Mouse (Mus musculus) cerebellum, adult 9-10 months (tissue): ENCODE measurements around the gene Gna13.
"Not testable (repeated sequence)": the region's sequence is repeated elsewhere in the genome, so short reads cannot be mapped to it uniquely, and the experiment has no call there.

Experiments
- DNase-seq: peaks from one replicate; pipeline ENCODE4 v3.0.0; 2022

Gna13 gene

DNA sequence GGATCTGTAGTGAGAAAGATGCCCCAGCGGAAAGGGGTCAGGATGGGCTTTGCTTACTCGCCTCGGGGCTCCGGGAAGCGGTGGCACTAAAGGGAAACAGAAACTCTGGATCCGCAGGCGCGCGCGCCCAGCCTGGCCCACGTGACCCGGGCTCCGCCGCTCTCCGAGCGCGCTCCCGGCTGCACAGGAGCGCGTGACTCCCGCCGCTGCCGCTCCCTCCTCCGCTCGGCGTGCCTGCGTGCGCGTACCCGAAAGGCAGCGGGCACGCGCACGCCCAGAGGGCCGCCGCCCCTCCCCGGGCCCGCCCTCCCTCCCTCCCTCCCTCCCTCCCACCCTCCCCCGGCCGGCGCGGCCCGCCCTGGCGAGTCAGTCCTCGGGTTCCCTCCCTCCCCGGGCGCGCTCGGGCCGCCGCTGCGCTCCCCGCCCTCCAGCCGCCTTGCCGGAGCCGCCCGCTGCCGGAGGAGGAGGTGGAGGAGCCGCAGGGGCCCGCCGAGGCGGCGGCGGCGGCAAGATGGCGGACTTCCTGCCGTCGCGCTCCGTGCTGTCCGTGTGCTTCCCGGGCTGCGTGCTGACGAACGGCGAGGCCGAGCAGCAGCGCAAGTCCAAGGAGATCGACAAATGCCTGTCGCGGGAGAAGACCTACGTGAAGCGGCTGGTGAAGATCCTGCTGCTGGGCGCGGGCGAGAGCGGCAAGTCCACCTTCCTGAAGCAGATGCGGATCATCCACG is at the start of gene Gna13:
TSS of gene Gna13 (plus strand) at position 369 of the 728 bp plus-strand sequence.
- DNase-seq = peak; percentile 90

DNA sequence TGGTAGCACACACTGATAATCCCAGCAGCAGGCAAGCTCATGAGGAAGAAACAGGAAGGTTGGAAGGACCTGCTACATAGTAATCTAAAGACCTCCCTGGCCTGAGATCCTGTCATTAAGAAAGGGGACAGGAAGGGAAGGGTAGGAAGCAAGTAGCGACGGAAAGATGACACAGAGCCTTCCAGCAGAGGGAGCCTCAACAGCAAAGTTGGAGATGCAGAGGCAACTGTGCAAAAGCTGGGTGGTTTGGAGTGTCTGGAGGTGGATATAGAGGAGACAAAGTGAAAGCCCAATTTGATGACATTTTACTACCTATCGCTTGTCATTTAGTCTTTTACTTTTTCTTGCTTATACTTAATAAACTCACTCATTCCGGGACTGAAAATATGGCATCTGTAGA is 45.7 kb upstream of the Gna13 start:
- DNase-seq = peak; percentile 56

DNA sequence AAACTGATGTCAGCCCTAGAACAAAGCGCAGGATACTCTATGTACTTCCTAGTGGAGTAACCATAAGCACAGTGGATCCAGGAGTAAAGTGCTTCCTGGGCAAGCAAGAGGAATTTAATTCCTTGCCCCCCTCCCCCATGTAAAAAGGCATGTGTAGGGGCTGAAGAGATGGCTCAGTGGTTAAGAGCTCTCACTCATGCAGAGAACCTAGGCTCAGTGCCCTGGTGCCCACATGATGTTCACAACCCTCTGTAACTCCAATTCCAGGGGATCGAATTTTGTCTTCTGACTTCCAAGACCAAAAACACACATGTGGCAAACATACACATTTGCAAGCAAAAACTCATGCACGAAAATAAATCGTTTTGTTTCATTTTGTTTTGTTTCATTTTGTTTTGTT is 43.2 kb upstream of the Gna13 start:
- DNase-seq = peak; percentile 28

DNA sequence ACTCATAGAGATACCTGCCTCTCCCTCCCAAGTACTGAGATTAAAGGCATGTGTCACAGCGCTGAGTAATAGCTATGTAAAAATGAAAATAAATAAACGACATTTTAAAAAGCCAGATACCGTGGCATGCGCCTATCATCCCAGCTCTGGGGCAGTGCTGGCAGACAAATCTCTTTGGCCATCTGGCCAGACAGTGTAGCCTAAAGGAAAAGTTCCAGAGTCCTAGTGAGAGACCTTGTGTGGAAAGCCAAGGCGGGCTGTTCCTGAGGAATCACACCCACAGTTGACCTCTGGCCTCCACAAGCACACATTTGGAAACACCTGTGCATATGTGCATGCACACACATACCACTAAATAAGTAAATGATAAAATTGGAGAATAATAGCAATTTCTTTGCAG is 42.7 kb upstream of the Gna13 start:
- peak; percentile 82 for DNase-seq

DNA sequence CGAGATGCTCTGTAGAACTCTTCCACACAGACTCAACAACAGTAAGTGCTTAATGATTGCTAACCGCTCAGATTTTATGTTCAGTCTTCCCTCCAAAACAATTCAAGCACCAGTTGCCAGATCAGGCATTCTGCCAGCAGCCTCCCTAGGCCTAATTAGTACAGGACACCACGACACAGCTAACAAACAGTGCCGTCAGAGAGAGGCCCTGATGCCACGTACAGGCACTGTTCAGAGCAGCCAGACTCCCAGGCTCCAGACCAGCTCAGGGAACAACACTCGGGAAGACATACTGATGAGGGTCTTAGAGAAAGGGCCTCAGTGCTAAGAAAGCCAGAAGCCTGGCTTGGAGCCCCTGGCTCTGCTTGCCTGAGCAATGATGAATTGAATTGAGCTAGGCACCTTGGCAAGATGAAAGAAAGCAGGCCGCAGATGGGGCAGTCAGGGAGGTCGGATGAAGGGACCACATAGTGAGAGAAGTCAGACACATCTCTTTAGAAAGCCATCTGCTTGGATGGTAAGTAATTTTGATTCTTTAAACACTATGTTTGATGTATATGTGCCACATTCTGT is 42.2 kb upstream of the Gna13 start:
- DNase-seq = peak; percentile 89

DNA sequence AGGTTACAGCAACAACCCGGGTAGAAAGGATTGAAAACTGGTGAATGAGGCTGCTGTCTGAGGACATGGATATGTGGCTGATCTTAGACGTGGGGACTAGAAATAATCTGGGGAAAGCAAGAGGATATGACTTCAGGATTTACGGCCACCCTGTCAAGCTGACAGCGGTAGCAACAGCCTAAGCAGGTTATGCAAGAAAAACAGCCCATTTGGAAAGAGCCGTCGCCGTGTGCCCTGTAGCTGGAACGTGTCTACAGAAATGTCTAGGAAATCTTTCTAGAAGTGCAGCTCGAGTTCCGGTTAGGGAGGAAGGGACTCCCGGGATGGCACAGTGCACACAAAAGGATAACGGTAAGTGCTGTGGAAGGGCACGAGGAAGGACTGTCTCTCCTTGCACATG is 36.4 kb upstream of the Gna13 start:
- DNase-seq = no peak

DNA sequence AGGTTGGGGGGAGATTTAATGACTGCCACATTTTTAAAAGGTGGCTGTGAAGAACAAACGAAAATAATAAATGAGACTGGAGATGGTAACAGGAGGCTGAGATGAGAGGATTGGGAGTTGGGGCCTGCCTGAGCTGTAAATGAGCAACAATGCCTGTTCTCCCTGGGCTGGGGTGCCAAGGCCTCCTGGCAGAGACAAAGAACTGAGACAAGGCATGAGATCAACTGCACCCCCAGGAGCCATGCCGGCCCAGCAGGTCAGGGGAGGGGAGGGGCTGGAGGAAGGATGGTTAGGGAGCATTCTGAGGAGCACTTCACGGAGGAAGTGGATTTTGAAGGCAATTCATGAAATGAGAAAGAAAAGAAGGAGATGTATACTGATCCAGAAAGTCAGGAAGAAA is 35.2 kb upstream of the Gna13 start:
- DNase-seq = no peak

DNA sequence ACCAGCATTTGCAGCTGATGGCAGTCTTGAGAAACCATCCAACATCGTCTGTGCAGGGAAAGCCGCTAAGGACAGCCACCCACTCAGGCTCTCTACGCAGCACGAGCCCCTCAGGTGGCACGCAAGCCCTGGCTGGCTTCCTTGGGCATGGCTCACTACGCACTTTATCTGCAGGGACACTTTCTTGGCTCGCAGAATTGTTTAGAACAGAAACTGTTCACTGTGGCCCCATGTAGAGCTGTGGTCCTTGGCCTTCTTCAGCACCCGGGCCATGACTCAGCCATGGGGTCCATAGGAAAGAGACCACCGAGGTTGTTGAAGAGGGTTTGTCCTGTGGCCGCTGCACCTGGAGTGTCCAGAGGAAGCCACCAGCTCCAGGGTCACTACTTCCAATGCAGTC is 34.7 kb upstream of the Gna13 start:
- DNase-seq = peak; percentile 17

DNA sequence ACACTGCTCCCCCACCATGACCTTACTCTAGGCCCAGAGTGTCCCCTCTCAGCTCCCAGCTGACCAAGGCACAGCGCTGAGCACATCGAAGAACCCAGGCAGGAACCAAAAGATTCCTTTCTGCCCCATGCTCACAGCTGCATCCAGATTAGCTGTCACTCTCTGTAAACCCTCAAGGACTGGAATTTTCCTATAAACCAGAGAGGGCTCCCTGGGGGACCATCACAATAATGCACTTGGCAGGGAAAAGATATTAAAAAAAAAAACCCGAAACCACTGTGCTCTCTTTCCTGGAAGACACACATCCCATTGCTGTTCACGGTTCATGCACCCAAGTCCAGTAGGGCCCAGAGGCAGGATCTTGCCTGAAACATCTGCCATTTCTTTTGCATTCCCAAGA is 33.3 kb upstream of the Gna13 start:
- peak; percentile 16 for DNase-seq

DNA sequence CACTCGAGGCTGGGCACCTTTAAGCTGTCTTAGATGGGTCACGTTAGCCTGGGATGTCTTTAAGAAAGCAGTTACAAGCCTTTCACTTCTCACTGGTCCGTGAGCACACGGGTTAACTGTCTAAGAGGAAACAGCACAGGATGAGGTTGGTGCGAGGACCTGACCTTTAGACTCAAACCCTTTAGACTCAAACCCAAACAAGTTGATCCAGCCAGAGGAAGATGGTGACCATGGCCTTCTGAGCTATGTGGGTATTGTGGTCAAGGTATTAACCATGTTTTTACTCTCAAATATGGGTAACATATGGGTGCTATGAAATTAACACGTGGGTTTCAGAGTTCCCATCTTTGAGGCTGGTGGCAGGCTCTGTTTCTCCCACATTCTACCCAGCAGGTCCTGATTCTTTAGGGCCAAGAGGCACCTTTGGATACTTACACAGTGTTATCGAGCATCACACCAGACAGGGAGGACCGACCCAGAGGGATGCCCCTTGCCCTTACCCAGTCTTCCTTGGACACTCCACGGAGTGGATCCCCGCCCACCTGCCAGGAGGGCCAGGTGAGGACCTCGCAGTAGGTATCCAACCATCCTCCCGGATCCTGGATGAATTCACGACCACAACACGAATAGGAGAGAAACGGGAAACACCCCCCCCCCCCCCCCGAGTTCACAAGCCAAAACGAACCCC is 31.8 kb upstream of the Gna13 start:
- peak; percentile 46 for DNase-seq

DNA sequence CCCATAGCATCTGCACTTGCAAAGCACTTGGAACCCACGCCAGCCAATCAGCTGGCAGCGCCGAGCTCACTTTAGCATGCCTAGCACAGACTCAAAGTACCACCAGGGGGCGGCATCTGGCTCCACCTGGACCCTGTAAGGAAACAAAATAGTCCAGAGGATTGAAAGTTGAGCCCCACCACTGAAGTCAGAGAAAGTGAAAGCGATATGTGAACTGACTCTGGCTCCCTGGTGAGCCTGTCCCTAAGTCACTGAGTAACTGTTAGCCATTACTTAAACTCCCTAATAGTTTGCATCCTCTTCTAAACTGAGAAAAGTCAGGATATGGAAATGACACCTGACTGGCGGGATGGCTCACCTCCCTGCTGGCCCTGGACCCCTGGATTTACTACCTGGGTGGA is 31.2 kb upstream of the Gna13 start:
- peak; percentile 94 for DNase-seq

DNA sequence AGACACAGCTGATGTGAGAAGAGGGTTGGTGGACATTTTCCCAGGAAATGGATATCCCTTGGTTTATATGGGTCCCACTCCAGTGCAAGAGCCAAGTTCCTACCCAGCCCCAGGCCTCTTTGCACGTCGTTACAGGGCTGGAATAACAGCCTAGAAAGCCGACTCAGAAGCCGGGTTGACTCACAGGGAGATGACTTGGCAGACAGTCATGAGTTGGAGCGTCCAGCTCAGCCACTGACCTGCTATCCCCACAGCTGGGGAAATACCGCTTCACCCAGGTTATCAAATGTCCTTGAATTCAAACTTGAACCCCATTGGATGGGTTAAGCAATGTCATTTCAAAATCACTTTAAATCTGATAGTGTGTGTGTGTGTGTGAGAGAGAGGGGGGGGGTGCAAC is 29.9 kb upstream of the Gna13 start:
- peak; percentile 30 for DNase-seq

DNA sequence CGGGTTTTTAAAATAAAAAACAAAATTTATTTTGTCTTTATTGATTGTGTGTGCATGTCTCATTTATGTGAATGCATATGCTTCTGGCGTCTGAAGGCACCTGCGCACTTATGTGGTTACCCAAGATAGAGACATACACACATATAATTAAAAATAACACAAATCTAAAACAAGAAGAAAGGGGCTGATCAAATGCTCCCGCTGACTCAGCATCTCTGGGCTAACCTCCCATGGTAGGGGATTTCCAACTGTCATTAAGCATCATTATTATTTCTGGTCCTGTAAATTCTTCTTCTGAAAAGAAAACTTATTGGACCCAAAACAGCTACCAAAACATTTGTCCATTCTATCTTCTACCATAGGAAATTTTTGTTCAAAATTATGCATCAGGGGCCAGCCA is 27.9 kb upstream of the Gna13 start:
- DNase-seq = no peak

DNA sequence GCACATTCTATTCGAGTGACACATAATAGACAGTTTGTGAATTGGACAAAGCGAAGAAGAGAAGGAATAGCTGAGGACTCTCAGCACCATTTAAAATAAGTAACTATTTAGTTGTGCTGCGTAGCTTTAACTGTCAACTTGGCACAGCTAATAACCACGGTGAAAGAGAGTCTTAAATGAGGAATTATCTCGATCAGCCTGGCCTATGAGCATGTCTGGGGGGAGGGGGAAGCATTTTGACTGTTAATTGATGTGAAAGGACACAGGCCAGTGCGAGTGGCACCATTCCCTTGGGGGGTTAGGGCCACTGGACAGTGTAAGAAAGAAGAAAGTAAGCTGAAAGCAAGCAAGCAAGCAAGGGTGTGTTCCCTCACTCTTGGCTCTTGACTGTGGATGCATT is 26.7 kb upstream of the Gna13 start:
- DNase-seq = no peak

DNA sequence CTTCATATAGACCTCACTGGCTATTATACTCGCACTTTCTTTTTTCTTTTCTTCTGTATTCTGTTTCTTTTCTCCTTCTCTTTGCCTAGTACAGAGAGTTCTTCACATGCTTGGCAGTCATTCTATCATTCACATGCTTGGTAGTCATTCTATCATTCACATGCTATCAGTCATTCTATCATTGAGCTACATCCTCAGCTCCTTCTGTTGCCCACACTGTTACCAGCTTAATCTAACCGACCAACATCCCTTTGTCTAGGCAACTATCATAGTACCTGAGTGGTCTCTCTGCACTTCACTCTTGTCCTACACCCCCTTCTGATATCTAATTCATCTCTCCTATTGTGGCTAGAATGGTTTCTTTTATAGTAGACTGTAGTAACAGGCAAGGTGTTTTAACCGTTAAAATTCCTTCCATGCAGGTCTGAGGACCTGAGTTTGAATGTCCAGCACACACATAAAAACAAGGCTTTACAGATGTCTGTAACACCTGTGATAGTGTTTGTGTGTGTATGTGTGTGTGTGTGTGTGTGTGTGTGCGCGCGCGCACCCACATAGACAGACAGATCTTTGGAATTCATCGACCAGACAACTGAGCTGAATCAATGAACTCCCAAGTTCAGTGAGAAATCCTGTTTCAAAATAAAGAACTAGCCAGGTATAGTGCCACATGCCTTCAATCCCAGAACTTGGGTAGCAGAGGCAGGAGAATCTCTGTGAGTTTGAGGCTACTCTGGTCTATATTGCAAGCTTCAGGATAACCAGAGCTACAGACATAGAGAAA is 23.3 kb upstream of the Gna13 start:
- no peak for DNase-seq

DNA sequence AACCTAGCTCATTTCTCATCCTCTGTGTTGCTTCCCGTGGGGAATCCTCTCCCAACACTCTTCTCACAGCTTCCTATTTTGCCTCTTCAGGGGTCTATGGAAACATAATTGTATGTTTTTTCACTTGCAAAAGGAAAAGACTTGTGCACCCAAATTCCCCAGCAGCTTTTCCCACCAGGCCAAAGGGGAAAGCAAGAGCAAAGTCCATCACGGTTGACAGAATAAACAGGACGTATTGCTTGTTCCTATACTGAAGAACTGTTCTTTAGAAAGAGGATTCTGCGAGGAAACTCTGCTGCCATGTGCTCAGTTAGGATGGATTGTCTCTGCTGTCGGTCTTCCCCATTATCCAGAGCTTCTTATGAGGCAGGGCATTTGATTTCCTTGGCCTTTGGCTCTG is 22.1 kb upstream of the Gna13 start:
- no peak for DNase-seq

DNA sequence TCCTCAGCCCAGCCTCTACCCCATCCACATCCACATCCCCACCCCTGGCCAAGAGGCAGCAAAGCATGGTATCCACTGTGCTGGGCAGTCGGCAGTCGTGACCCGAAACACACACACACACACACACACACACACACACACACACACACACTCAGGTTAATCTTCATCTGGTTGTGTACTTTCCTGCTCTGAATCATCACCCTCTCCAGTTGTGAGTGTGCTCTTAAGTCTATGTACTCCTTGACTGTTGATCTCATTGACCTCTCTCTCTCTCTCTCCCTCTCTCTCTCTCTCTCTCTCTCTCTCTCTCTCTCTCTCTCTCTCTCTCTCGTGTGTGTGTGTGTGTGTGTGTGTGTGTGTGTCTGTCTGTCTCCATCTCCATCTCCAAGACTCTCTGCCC is 20.0 kb upstream of the Gna13 start:
- DNase-seq = not testable (repeated sequence)

DNA sequence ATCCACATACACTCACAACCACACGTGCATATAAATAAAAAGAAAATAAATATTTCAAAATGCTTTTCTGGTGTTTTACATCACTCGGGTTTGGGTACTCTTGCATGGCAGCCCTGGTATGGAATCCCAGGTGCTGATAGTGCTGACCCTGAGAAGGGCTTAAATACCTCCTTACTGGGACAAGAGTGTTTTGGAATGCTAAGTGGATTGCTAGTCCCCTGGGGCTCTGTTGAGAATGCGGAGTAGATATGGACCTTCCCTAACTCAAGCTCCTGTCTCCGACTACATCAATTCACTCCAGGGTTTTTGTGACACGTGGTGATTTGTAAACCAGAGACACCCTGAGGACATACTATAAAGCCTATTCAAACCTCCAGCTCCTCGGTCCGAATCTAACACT is 19.1 kb upstream of the Gna13 start:
- no peak for DNase-seq

DNA sequence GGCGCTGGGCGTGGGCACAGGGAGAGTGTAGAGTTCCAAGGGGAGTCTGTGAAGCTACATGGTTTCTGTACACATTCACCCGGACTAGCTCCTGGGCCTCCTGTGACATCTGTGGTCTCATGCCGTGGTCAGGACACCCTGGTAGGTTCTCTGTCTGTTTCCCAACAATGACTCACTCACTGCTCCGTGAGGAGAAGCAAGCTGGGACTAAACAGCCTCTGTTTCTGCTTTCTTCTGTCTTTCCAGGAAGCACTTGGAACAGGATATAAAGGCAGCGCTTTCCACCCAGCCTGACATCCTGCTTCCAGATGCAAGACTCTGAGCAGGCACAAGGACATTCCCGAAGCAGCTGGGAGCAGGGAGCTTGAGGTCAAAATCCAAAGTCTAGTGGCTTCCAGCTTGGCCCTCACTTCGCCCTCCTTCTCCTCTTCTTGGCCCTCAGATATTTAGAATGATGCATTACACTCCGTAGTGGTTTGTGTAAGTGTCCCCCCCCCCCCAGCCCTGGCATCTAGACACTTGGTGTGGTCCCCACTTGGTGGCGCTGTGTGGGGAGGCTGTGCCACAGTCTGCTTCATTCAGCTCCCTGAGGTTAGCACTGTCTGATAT is 18.5 kb upstream of the Gna13 start:
- DNase-seq = peak; percentile 71

DNA sequence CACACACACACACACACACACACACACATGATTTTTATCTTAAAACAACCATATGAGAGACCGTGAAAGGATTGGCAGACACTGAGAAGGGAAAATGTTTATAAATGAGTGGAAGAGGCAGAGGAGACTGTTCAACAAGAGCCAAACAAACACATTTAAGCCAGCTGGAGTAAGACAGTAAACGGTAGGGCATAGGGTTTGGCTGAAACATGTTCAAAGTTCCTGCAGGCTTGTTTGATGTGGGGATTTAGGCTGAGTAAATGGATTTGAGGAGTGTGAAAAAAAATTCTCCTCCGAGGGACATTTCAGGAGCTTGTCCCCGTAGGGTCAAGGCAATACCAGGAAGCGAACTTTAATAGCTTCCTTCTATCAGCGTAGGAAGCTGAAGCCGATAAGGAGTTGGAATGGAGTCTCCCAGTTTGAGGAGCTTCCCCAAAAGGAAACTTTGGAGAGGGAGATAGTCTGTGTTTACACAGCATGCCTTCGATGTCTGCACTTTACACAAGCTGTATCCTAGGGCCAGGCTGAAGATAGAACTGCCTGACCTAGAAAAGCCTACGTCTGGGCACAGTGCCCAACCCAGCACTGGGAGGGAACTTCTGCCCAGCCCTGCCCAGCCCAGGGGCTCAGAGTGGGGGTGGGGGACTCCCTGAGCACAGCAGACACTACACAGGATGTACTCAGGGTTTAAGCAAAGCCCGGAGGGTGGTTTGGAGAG is 15.2 kb upstream of the Gna13 start:
- peak; percentile 93 for DNase-seq

DNA sequence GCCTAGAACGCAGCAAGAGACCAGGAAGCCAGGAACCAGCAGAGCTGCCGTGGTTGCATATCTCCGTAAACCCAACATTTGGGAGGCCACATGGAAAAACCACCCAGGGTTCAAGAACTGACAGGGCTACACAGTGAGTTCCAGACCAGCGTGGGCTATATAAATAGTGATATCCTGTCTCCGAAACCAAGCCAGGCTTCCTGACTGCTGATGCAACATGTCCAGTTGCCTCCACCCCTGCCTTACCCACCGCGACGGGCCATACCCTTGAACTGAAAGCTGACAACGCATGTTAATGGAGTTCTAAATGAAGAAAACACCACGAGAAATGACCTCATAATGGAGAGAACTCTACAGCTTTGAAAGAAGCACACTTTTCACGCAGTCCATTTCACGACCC is 14.2 kb upstream of the Gna13 start:
- peak; percentile 38 for DNase-seq

DNA sequence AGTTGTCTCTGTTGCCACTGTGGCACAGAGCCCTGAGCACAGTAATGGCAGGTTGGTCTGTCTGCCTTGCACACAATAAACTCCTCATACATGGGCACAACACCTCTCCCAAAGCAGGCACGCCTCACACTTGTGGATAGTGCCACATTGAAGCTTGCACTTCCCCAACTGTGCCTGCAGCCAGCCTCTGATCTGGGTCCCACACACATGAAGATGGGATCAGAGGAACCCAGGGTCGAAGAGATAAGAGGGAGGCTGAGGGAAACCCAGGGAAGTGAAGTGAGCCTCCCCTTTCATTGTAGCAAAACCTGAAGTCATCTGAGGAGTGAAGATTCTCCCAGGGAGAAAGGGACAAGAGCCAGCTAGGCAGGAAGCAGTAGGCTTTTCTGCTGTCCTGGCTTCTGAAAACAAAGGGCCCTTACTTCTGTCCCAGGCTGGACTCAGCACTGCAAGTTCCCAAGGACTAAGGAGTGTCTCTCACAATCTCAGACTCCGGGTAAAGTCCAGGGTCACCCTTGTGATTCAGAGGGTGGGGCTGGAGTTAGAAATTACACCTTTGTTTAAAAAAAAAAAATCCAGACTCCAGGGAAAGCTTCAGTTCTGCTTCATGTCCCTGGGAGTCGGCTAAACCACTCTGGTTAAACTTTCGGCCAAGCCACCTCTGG is 12.8 kb upstream of the Gna13 start:
- peak; percentile 11 for DNase-seq
